Mouse (Mus musculus): ENCODE measurements at regions not wholly inside any gene's neighbourhood (a gene's known extent, or its start where the extent isn't known, plus 50 kb on each side); places are given as distances from the start of the nearest gene placed in this dataset.

DNA sequence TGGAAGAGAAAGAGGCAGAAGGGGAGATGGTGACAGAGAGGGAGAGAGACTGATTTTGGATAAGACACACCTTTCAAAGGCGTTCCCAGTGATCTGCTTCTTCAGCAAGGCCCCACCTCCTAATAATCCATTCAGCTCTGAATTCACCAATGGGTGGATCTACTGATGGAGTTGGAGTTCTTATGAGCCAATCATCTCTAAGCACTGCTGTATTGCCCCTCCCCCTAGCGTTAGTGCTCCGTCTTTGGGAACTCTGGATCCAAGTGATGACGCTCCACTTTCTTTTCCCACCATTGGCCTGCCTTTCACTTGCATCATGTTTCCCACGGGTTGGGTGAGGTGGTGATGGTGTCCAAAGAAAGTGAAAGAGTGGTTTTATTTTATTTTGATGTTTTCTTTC lies 87.7 kb upstream of the Lsm14a start:
- Histone ChIP-seq H3K27me3 (ENCODE audit: control insufficient read depth, insufficient read depth, low read length) (no peaks in the 10 kb centered on the region), H3K9ac (ENCODE audit: low read depth, low read length, severe bottlenecking) (no peak overlapping the region), H3K27ac (replicated peaks; ENCODE audit: low read depth, low read length) (no peak overlapping the region), H3K4me2 (replicated peaks; ENCODE audit: low read depth, low read length, severe bottlenecking) (no peak overlapping the region), H3K9me3 (ENCODE audit: control insufficient read depth, low read length) (no peaks in the 10 kb centered on the region; the same call in 1 of the 2 replicates), H3K4me1 (ENCODE audit: control insufficient read depth, insufficient read depth, low read length) (no peaks in the 10 kb centered on the region), H3K36me3 (ENCODE audit: control insufficient read depth, insufficient read depth, low read length) (no peaks in the 10 kb centered on the region), H3K4me3 (replicated peaks; ENCODE audit: low read length) (no peak overlapping the region)
- 70% methylated on average over 5 of the region's 5 CpGs for WGBS
- DNase-seq (ENCODE audit: low spot score) (no peak), ATAC-seq (ENCODE audit: low FRiP score, low read depth) (no peak)
- TF ChIP-seq POLR2A (IDR thresholded peaks at IDR 0.05; ENCODE audit: borderline replicate concordance, extremely low read depth, insufficient read depth, insufficient read length): no peak

DNA sequence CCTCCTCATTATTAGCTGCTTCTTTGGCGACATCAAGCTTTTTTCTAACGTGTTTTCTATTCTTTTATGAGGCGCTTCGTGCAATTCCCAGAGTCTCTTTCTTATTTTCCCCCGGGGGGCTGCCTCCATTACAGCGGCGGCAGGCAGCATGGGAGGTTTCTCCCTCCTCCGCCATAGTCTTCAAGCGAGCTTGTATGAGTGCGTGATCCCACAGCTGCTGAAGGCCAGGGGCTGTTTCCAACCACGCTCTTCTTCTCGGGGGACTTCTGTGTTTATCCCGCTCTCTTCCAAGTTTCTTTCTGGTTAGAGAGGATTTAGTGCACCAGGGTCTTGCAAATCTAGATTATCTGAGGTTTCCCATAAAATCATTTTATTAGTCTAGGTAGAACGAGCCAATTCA lies 77.9 kb upstream of the Lsm14a start:
- H3K4me1 ChIP-seq (ENCODE audit: control insufficient read depth, insufficient read depth, low read length): no peaks in the 10 kb centered on the region
- TF ChIP-seq POLR2A (IDR thresholded peaks at IDR 0.05; ENCODE audit: borderline replicate concordance, extremely low read depth, insufficient read depth, insufficient read length): no peak
- no peak overlapping the region for H3K9ac ChIP-seq (ENCODE audit: low read depth, low read length, severe bottlenecking)
- no peaks in the 10 kb centered on the region for H3K9me3 ChIP-seq (ENCODE audit: control insufficient read depth, low read length)
- peak overlapping the region; percentile 13; the same call in 1 of the 2 replicates for H3K4me2 ChIP-seq (replicated peaks; ENCODE audit: low read depth, low read length, severe bottlenecking)
- H3K27me3 ChIP-seq (ENCODE audit: control insufficient read depth, insufficient read depth, low read length): no peaks in the 10 kb centered on the region
- H3K36me3 ChIP-seq (ENCODE audit: control insufficient read depth, insufficient read depth, low read length): no peaks in the 10 kb centered on the region
- no peak; the same call in 1 of the 2 replicates for ATAC-seq (ENCODE audit: low FRiP score, low read depth)
- H3K27ac ChIP-seq (replicated peaks; ENCODE audit: low read depth, low read length): no peak overlapping the region
- 27% methylated on average over 14 of the region's 14 CpGs for WGBS
- no peak overlapping the region for H3K4me3 ChIP-seq (replicated peaks; ENCODE audit: low read length)
- DNase-seq (ENCODE audit: low spot score): peak; percentile 42

- DNase-seq (ENCODE audit: low spot score): no peak
- ATAC-seq (ENCODE audit: low FRiP score, low read depth): no peak
- no peaks in the 10 kb centered on the region for H3K36me3 ChIP-seq (ENCODE audit: control insufficient read depth, insufficient read depth, low read length)
- 0 out of 2 replicates have a peak, but pooled peaks cover 5% of the 10 kb centered on the region for H3K4me1 ChIP-seq (ENCODE audit: control insufficient read depth, insufficient read depth, low read length)
- no peak overlapping the region for H3K4me2 ChIP-seq (replicated peaks; ENCODE audit: low read depth, low read length, severe bottlenecking)
- TF ChIP-seq POLR2A (IDR thresholded peaks at IDR 0.05; ENCODE audit: borderline replicate concordance, extremely low read depth, insufficient read depth, insufficient read length): no peak
- H3K9me3 ChIP-seq (ENCODE audit: control insufficient read depth, low read length): no peaks in the 10 kb centered on the region
- no peak overlapping the region for H3K4me3 ChIP-seq (replicated peaks; ENCODE audit: low read length)
- no peak overlapping the region for H3K9ac ChIP-seq (ENCODE audit: low read depth, low read length, severe bottlenecking)
- no peak overlapping the region for H3K27ac ChIP-seq (replicated peaks; ENCODE audit: low read depth, low read length)
- WGBS: 58% methylated on average over 9 of the region's 9 CpGs
- no peaks in the 10 kb centered on the region for H3K27me3 ChIP-seq (ENCODE audit: control insufficient read depth, insufficient read depth, low read length)
Observed at GRCm38 (mm10) chr7:34462069-34462468, 69.0 kb upstream of the Lsm14a start.

DNA sequence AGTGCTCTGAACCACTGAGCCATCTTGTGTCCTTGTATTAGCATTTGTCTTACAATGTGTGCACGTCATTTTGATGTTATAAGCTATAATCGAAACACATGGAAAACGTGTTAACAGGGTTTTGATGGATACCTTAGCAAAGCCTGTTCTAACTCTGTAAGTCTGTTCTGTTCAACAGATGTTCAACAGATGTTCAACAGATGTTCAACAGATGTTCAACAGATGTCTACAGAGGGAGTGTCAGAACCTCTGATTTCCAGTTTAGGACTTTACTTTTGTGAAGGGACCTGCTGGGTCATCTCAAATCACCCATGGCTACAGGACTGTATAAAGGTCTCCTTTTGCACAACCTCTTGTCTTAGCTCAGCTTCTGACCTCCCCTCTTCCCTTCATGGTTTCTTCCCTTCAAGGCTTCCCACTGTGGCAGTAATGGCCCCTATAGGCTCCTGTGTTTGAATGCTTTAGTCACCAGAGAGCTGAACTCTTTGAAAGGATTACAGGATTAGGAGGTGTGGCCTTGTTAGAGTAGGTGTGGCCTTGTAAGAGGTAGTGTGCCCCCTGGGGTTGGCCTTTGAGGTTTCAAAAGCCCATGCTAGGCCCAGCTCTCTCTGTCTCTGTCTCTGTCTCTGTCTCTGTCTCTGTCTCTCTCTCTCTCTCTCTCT lies 66.8 kb upstream of the Lsm14a start:
- 26% methylated on average over 3 of the region's 3 CpGs for WGBS
- no peak for TF ChIP-seq POLR2A (IDR thresholded peaks at IDR 0.05; ENCODE audit: borderline replicate concordance, extremely low read depth, insufficient read depth, insufficient read length)
- Histone ChIP-seq H3K36me3 (ENCODE audit: control insufficient read depth, insufficient read depth, low read length) (no peaks in the 10 kb centered on the region), H3K9ac (ENCODE audit: low read depth, low read length, severe bottlenecking) (no peak overlapping the region), H3K27me3 (ENCODE audit: control insufficient read depth, insufficient read depth, low read length) (no peaks in the 10 kb centered on the region), H3K27ac (replicated peaks; ENCODE audit: low read depth, low read length) (no peak overlapping the region), H3K4me3 (replicated peaks; ENCODE audit: low read length) (no peak overlapping the region), H3K4me1 (ENCODE audit: control insufficient read depth, insufficient read depth, low read length) (0 out of 2 replicates have a peak, but pooled peaks cover 2% of the 10 kb centered on the region), H3K4me2 (replicated peaks; ENCODE audit: low read depth, low read length, severe bottlenecking) (no peak overlapping the region), H3K9me3 (ENCODE audit: control insufficient read depth, low read length) (no peaks in the 10 kb centered on the region)
- no peak for DNase-seq (ENCODE audit: low spot score)
- no peak for ATAC-seq (ENCODE audit: low FRiP score, low read depth)

DNA sequence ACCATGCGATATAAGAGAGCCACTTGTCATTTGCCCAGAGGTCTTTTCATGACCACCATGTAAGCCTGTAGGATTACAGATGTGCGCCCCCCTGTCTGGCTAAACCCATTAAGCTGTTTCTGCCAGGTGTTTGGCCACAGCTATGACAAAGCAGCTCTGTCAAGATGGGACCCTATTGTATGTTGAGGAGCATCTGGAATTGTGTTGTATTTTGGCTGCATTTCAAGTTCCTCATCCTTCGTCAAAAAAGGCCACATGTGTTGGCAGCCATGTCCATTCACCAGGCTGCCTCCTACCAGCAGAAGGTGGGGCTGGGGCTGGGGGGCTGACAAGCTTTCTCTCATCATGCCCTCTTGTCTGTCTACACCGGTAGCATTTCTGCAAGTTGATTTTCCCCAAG lies 65.7 kb upstream of the Lsm14a start:
- Histone ChIP-seq H3K27ac (replicated peaks; ENCODE audit: low read depth, low read length) (no peak overlapping the region), H3K9me3 (ENCODE audit: control insufficient read depth, low read length) (no peaks in the 10 kb centered on the region), H3K4me2 (replicated peaks; ENCODE audit: low read depth, low read length, severe bottlenecking) (no peak overlapping the region), H3K9ac (ENCODE audit: low read depth, low read length, severe bottlenecking) (no peak overlapping the region), H3K4me3 (replicated peaks; ENCODE audit: low read length) (no peak overlapping the region), H3K27me3 (ENCODE audit: control insufficient read depth, insufficient read depth, low read length) (no peaks in the 10 kb centered on the region), H3K36me3 (ENCODE audit: control insufficient read depth, insufficient read depth, low read length) (no peaks in the 10 kb centered on the region), H3K4me1 (ENCODE audit: control insufficient read depth, insufficient read depth, low read length) (no peaks in the 10 kb centered on the region)
- DNase-seq (ENCODE audit: low spot score) (no peak), ATAC-seq (ENCODE audit: low FRiP score, low read depth) (no peak)
- no peak for TF ChIP-seq POLR2A (IDR thresholded peaks at IDR 0.05; ENCODE audit: borderline replicate concordance, extremely low read depth, insufficient read depth, insufficient read length)
- 80% methylated on average over 4 of the region's 4 CpGs for WGBS
